Mouse (Mus musculus): ENCODE measurements around the gene Olfr1412. TPM values are rescaled to one million over a fixed set of nuclear protein-coding genes. Genes with fewer than 3 reads are reported as not detected.

Olfr1412 gene
- total RNA-seq (2021): not detected
- long read RNA-seq, experiment 1: 0 reads
- long read RNA-seq, experiment 2: 0 reads

DNA sequence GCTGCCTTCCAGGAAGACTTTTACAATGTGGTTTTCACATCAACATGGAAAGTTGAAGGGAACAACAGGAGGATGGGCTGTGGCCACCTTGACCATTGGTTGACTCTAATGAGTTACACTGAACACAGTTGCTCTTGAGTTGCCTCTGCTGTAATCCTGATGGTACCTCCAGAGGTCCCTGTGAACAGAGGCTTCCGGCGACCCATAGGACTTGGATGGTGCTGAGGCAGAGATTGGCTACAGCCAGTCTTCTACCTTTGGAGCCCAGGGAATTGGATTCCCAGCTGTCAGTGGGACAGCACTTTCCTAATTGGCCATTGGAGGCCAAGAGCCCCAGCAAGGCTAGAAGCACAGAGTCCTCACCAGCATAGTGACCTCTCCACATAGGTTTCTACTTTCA lies at the start of gene Olfr1412:
Gene Olfr1412 (plus strand): TSS at position 301 of the 400 bp plus-strand sequence.
- DNase-seq: no peak

DNA sequence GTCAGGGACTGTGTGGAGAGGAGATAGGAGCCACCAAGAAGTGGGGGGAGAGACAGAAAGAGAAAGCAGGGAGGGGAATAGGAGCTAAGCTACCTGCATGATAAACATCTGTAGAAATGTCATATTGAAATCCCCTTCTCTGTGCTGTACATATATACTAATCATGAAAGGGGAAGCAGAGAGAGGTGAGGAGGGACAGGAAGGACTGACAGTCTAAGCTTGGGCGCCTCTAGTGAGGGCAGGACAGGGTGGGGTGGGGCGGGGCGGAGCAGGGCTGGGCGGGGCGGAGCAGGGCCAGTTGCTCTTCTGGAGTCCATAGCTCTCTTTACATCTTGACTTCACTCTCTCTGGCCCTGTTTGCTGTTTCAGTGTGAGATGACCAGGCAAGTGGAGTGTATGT lies 48.6 kb upstream of the Olfr1412 start:
- no peak for DNase-seq

GRCm38 (mm10) chr1:92539071-92539470 lies 46.5 kb upstream of the Olfr1412 start:
- DNase-seq: no peak

- no peak for DNase-seq
These were observed 39.6 kb upstream of the Olfr1412 start for GRCm38 (mm10) chr1:92545929-92546328.

DNA sequence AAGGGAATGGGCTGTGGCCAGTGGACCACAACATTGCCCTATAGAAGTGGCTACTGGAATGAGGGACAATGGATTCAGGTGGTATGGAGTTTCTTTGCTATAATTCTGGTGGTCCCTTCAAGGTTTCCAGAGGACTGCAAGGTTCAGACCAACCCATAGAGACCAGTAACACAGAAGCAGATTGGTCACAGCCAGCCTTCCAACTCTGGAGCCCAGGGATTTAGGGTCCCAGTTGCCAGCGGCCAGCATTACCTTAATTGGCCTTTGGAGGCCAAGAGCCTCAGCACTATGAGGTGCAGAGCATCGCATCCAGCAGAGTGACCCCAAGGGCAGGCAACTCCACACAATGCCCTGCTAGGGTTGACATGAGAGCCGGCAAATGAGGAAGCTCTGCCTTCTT lies 14.6 kb upstream of the Olfr1412 start, which contains the start of gene Olfr1413:
Gene Olfr1413 (plus strand): TSS at position 301 of the 400 bp plus-strand sequence.
- no peak for DNase-seq

DNA sequence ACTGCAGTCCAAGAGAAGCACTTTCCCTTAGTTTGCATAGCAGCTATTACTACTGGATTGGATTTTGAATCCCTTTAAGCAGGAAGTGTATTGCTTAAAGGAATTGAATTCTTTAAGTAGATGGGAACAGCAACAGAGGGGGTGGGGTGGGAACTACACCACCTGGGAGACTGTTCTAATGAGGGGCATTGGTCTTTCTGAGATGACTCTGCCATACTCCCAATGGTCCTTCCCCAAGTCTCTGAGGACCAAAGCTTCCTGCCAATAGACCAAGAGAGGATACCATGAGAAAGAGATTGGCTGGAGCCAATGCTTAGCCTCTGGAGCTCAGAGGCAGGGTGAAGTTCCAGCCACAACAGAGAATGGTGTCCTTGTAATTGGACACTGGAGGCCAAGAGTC lies 8.5 kb downstream of the Olfr1412 start, which contains the start of gene Olfr1411:
Gene Olfr1411 (plus strand): TSS at position 301 of the 400 bp plus-strand sequence.
- no peak for DNase-seq

- DNase-seq: no peak
These were observed 10.4 kb downstream of the Olfr1412 start for GRCm38 (mm10) chr1:92596019-92596418.

GRCm38 (mm10) chr1:92605482-92605881 lies 19.9 kb downstream of the Olfr1412 start, which contains the start of gene Olfr1410:
TSS of gene Olfr1410 (plus strand) at chr1:92605782.
- no peak for DNase-seq

DNA sequence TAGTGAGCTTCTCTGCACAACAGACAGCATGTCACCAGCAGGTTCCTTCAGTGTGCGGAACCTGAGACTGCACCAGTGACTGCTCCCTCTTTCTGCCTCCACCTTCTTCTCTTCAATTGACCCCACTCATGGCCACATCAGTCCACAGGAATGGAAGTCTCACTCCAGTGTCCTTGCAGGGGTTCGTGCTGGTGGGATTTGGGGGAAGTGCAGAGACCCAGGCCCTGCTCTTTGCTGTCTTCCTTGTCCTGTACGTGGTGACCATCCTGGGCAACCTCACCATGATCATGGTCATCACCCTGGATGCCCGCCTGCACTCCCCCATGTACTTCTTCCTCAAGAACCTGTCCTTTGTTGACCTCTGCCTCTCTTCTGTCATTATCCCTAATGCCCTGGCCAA lies 22.1 kb downstream of the Olfr1412 start:
- no peak for DNase-seq

DNA sequence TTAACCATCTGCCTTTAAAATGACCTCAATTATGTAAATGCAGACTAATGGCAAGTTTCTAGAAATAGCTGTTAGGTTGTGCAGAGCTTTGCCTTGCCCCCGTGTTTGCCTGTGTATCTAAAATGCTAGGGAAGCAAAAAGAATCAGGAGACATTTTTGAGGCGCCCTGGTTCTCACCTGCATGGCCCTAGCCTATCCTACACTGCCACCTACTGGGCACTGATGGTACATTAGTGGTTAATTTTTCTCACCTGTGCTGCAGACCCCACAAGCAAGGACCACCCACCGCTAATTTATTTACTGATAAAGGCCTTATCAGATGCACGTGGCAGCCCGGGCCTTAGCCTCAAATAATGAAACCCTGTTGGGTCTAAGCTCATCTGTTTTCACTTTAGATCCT lies 25.4 kb downstream of the Olfr1412 start:
- peak; percentile 74 for DNase-seq

GRCm38 (mm10) chr1:92613175-92613574 lies 27.6 kb downstream of the Olfr1412 start:
- no peak for DNase-seq

DNA sequence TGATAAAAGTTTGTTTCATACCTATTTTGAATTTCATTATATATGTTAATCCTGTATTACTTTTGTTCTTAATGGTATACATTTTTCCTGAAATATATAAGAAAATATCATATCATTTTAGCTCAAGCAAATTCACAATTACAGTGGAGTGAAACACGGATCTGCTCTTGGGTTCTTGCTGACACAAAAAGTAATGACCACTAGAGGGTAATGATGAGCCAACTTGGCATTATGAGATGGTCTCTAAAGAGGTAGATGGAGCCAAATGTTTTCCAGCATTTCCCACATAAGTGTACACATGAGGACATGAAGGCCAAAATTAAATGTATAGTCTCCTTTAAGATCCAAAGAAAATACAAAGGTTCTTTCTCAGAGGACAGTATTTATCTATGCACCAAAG lies 28.9 kb downstream of the Olfr1412 start:
- no peak for DNase-seq

DNA sequence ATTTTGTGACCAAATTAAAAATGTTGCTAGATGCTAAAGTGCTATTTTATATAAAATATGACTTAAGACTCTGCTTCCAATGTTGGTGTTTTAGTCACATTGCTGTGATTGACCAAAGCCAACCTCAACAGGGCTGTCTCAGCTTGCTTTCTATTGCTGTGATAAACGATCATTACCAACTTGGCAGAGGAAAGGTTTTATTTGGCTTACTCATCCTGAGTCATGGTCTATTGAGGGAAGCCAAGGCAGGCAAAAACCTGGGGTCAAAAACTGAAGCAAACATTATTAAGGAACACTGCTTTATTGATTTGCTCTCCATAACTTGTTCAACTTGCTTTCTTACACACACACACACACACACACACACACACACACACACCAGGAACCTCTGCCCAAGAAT lies 30.5 kb downstream of the Olfr1412 start:
- DNase-seq: no peak

DNA sequence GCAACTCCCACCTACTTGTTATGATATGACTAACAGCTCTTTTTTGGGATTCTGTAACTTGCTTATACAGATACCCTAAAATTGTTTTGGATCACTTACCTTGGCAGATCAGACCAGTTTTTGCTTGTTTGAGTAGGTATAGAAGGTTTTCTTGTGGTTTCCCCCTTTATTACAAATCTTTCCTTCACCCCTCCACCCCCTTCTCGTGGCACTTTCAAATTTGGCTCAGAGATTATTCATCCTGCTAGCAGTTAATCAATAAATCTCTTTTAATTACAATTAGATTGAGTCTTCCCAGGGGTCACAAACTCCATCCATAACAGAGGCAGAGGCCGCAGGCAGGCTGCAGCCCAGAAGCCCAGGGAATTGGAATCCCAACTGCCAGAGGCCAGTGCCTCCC lies 31.9 kb downstream of the Olfr1412 start, which contains the start of gene Olfr12:
Gene Olfr12 (plus strand): TSS at position 301 of the 400 bp plus-strand sequence.
- no peak for DNase-seq

DNA sequence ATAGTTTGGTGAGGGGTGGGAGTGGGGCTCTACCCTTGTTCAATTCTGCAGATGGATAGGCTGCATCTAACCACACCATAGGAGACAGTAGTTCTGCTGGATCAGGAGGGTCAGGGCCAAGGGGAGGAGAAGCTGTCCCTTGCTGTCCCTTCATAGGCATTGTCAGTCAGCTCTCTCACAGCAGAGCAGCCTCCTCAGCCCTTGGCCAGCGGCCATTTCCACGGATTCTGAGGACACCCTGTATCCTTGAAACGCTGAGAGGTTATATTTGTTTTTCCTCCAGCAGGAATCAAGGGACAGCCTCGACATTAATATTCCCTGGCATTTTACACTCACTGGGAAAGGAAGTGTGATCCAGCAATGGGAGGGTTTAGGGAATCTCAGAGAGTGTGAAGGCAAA lies 32.8 kb downstream of the Olfr1412 start:
- DNase-seq: peak; percentile 83

DNA sequence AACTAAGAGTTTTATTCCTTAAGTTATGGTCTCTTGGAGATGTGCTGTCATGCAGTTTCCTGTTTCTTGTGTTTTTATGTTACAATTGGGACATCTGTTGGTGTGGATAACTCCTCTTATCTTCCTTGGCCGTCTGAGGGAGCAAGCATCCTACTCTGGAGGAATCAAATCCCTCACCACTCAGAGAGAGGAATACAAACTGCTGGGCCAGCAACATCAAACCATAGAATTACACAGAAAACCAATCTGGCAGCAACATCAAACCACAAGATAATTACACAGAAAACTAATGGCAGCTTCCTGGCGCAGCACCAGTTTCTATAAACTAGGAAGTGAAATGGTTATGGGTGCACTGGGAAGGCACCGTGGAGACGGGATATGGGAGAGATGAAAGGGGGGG lies 42.6 kb downstream of the Olfr1412 start:
- DNase-seq: no peak

GRCm38 (mm10) chr1:92632196-92632595 lies 46.6 kb downstream of the Olfr1412 start:
- DNase-seq: no peak

GRCm38 (mm10) chr1:92632948-92633347 lies 47.4 kb downstream of the Olfr1412 start:
- no peak for DNase-seq

DNA sequence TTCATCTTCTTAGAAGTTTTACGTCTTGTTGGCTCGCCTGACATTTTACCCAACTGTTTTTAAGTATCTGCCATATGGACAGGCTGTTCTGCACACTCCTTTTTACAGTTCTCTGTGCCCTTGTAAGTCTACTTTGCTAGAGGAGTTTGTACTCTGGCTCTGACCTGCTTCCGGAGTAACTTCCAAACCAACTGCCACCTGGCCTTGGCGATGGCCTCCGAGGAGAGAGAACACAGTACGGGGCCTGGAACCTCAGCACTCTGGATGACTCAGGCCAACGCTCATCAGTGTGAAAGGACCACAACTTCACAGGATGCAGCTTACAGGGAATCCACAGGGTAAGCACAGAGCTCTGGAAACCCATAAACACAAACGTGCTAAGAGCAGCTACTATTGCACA lies 48.1 kb downstream of the Olfr1412 start:
- peak; percentile 29 for DNase-seq

- DNase-seq: peak; percentile 1
These were observed 49.0 kb downstream of the Olfr1412 start for GRCm38 (mm10) chr1:92634569-92634968.

GRCm38 (mm10) chr1:92634976-92635599 lies 49.5 kb downstream of the Olfr1412 start:
- DNase-seq: peak; percentile 4

GRCm38 (mm10) chr1:92636015-92636414 lies 50.4 kb downstream of the Olfr1412 start:
- no peak for DNase-seq

GRCm38 (mm10) chr1:92636676-92637075 lies 51.1 kb downstream of the Olfr1412 start:
- no peak for DNase-seq

GRCm38 (mm10) chr1:92637501-92638172 lies 52.1 kb downstream of the Olfr1412 start:
- DNase-seq: no peak
